Mouse (Mus musculus): ENCODE results near the gene Maml2. TPM values are rescaled to one million over a fixed set of nuclear protein-coding genes. Genes with fewer than 3 reads are reported as not detected.

Maml2 gene
- polyA plus RNA-seq, 1 experiment from 2014 or later = 6.3 TPM

DNA sequence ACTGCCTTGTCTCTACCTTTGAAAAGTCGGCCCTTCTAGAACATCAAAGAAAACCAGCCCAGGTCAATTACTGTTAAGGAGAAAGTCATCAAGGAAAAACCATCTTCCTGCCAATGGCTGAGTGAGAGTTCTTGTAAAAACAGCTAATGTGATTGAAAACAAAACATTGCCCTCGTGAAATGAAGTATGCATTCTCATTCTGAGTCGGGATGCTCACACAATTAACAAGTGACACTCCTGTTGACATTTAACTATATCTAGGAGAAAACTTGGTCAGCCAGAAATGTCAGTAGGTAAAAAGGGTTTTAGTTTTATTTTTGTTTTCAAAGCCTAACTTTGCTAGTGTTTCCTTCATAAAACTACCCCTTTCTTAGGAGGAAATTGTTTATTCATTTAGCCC is 341.9 kb downstream of the Maml2 start:
- Histone ChIP-seq H3K9me3 (replicated peaks; ENCODE audit: control insufficient read depth, low read length) (no peaks in the 10 kb centered on the region), H3K4me3 (ENCODE audit: low read depth, low read length) (no peak overlapping the region), H3K36me3 (ENCODE audit: control insufficient read depth, insufficient read depth, low read length) (no peaks in the 10 kb centered on the region), H3K27ac (ENCODE audit: low read depth, low read length) (no peak overlapping the region), H3K9ac (ENCODE audit: low read length) (no peak overlapping the region), H3K27me3 (replicated peaks; ENCODE audit: control insufficient read depth, insufficient read depth, low read length) (no peaks in the 10 kb centered on the region), H3K4me2 (ENCODE audit: low read length) (no peak overlapping the region), H3K4me1 (ENCODE audit: control insufficient read depth, insufficient read depth, low read length) (no peaks in the 10 kb centered on the region)
- 58% methylated on average over 3 of the region's 3 CpGs for WGBS
- DNase-seq (ENCODE audit: low spot score) (no peak), ATAC-seq (no peak)

DNA sequence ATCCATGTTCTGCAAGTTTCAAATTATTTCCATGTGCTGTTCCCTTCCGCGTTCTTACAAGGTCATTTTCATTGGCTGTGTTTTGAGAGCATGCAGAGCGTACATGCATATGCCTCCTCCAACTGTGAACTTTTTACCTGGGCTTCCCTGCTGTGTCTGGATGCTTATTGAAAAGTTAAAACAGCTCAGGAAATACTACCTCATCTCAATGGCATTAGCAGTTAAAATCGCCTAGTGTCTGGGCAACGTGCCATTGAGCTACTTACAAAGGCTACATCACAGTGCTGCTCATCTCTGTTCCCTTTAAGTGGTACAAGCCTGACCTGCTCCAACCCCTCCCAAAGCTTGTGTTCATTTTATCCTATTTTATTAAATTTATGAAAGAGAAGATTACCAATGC is 347.4 kb downstream of the Maml2 start:
- H3K27ac ChIP-seq (ENCODE audit: low read depth, low read length) = no peak overlapping the region
- no peak overlapping the region for H3K9ac ChIP-seq (ENCODE audit: low read length)
- H3K9me3 ChIP-seq (replicated peaks; ENCODE audit: control insufficient read depth, low read length) = no peaks in the 10 kb centered on the region
- no peak for ATAC-seq
- no peak overlapping the region for H3K4me2 ChIP-seq (ENCODE audit: low read length)
- peak; percentile 52 for DNase-seq (ENCODE audit: low spot score)
- H3K36me3 ChIP-seq (ENCODE audit: control insufficient read depth, insufficient read depth, low read length) = no peaks in the 10 kb centered on the region
- no peaks in the 10 kb centered on the region for H3K27me3 ChIP-seq (replicated peaks; ENCODE audit: control insufficient read depth, insufficient read depth, low read length)
- H3K4me3 ChIP-seq (ENCODE audit: low read depth, low read length) = no peak overlapping the region
- WGBS = 42% methylated on average over 5 of the region's 5 CpGs
- H3K4me1 ChIP-seq (ENCODE audit: control insufficient read depth, insufficient read depth, low read length) = no peaks in the 10 kb centered on the region; the same call in 1 of the 2 replicates

GRCm38 (mm10) chr9:13651065-13651464 is 353.3 kb downstream of the Maml2 start:
- Histone ChIP-seq H3K4me2 (ENCODE audit: low read length) (no peak overlapping the region), H3K36me3 (ENCODE audit: control insufficient read depth, insufficient read depth, low read length) (no peaks in the 10 kb centered on the region), H3K9ac (ENCODE audit: low read length) (no peak overlapping the region), H3K4me3 (ENCODE audit: low read depth, low read length) (no peak overlapping the region), H3K27ac (ENCODE audit: low read depth, low read length) (no peak overlapping the region), H3K9me3 (replicated peaks; ENCODE audit: control insufficient read depth, low read length) (no peaks in the 10 kb centered on the region), H3K27me3 (replicated peaks; ENCODE audit: control insufficient read depth, insufficient read depth, low read length) (no peaks in the 10 kb centered on the region), H3K4me1 (ENCODE audit: control insufficient read depth, insufficient read depth, low read length) (peaks cover 13% of the 10 kb centered on the region)
- 46% methylated on average over 2 of the region's 2 CpGs for WGBS
- ATAC-seq (no peak), DNase-seq (ENCODE audit: low spot score) (no peak)

DNA sequence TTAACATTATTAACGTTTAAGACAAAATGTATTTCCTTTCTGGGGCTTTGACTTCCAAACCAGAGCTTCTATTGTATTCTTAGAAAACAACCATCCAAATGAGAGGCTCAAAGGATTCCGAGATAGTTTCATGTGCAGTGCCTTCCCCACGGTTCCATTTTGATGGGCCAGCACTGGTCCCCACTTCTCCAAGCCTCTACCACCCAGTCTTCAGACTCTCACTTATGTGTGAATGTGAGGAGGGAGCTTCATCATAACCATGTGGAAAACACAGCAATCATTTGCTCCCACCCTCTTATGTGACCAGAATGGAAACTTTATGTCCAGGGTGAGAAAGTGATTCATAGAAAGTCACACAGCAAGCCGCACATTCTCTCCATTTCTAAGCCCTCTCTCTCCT is 354.1 kb downstream of the Maml2 start:
- H3K27me3 ChIP-seq (replicated peaks; ENCODE audit: control insufficient read depth, insufficient read depth, low read length) = no peaks in the 10 kb centered on the region
- no peak overlapping the region for H3K9ac ChIP-seq (ENCODE audit: low read length)
- ATAC-seq = no peak
- WGBS = 37% methylated on average over 4 of the region's 4 CpGs
- DNase-seq (ENCODE audit: low spot score) = no peak
- no peak overlapping the region for H3K4me3 ChIP-seq (ENCODE audit: low read depth, low read length)
- peak overlapping the region; percentile 56; the same call in 1 of the 2 replicates for H3K27ac ChIP-seq (ENCODE audit: low read depth, low read length)
- no peak overlapping the region for H3K4me2 ChIP-seq (ENCODE audit: low read length)
- H3K36me3 ChIP-seq (ENCODE audit: control insufficient read depth, insufficient read depth, low read length) = no peaks in the 10 kb centered on the region
- H3K4me1 ChIP-seq (ENCODE audit: control insufficient read depth, insufficient read depth, low read length) = peaks cover 13% of the 10 kb centered on the region
- no peaks in the 10 kb centered on the region for H3K9me3 ChIP-seq (replicated peaks; ENCODE audit: control insufficient read depth, low read length)

GRCm38 (mm10) chr9:13652389-13652877 is 354.7 kb downstream of the Maml2 start:
- H3K4me1 ChIP-seq (ENCODE audit: control insufficient read depth, insufficient read depth, low read length) = peaks cover 13% of the 10 kb centered on the region
- H3K36me3 ChIP-seq (ENCODE audit: control insufficient read depth, insufficient read depth, low read length) = no peaks in the 10 kb centered on the region
- peak overlapping the region; percentile 36 for H3K4me2 ChIP-seq (ENCODE audit: low read length)
- H3K9me3 ChIP-seq (replicated peaks; ENCODE audit: control insufficient read depth, low read length) = no peaks in the 10 kb centered on the region
- peak; percentile 45 for DNase-seq (ENCODE audit: low spot score)
- WGBS = 11% methylated on average over 8 of the region's 8 CpGs
- H3K4me3 ChIP-seq (ENCODE audit: low read depth, low read length) = no peak overlapping the region
- no peaks in the 10 kb centered on the region for H3K27me3 ChIP-seq (replicated peaks; ENCODE audit: control insufficient read depth, insufficient read depth, low read length)
- H3K9ac ChIP-seq (ENCODE audit: low read length) = peak overlapping the region; percentile 45; the same call in 1 of the 2 replicates
- peak; percentile 69 for ATAC-seq
- H3K27ac ChIP-seq (ENCODE audit: low read depth, low read length) = peak overlapping the region; percentile 56

DNA sequence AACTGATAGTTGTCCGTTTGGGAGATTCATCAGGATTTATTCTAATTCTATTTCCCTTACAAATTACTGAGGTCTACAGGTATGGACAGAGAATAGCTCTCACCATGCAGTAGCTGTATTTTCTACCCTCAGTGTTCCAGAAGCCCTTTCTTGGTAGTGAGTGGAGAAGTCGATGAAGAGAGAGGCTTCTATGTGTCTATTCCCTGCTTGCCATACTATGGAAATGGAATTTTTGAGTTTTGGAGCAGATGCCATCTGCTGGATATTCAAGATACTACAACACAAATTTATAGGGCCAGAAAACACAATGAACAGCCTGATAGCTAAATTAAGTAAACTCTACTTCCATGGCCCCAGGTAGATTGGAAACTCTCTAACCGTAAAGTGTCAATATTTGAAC is 355.2 kb downstream of the Maml2 start:
- H3K9ac ChIP-seq (ENCODE audit: low read length) = no peak overlapping the region

DNA sequence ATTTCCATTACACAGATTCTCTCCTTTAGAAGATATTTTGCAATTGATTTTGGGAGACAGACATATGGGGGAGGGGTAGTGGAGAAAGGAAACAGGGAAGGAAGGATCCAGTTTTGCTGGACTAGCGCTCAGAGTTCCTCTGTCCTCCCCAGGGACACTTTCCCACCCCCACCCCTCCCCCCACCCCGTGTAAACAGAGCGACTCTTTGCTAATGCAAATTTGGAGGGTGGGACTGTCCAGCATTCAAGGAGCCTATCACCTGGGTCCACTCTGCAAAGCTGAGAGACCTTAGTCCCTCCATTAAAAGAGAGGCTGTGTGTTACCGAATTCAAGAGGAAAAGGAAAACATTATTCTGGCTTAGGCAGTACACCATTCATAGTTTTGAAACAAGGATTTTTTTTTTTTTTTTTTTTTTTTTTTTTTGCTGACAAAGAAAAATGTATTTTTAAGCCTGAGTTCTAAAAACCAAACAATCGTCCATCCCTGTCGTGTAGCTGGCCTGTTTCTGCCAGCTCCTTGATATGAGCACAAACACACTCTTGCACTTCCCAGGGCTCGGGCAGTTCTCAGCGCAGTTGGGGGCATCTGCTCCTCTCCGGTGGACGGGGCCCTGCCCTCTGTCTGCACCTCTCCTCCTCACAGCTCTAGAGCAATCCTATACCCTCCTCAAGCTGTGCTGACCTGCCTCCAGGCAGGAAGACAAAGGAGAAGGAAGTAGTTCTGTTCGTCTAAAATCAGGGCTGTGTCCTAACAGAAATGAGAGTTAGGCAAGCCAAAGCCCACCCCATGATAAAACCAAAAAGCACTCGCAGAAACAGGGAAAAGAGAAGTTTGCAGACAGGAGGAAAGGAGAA is 364.2 kb downstream of the Maml2 start:
- no peaks in the 10 kb centered on the region for H3K36me3 ChIP-seq (ENCODE audit: control insufficient read depth, insufficient read depth, low read length)
- peak overlapping the region; percentile 27 for H3K4me2 ChIP-seq (ENCODE audit: low read length)
- peaks cover 10% of the 10 kb centered on the region for H3K4me1 ChIP-seq (ENCODE audit: control insufficient read depth, insufficient read depth, low read length)
- no peak overlapping the region for H3K4me3 ChIP-seq (ENCODE audit: low read depth, low read length)
- DNase-seq (ENCODE audit: low spot score) (no peak), ATAC-seq (no peak)
- H3K27me3 ChIP-seq (replicated peaks; ENCODE audit: control insufficient read depth, insufficient read depth, low read length) = no peaks in the 10 kb centered on the region
- 0 out of 2 replicates have a peak overlapping the region, but pooled peaks have one; percentile 8 for H3K9ac ChIP-seq (ENCODE audit: low read length)
- no peaks in the 10 kb centered on the region for H3K9me3 ChIP-seq (replicated peaks; ENCODE audit: control insufficient read depth, low read length)
- H3K27ac ChIP-seq (ENCODE audit: low read depth, low read length) = no peak overlapping the region
- 5% methylated on average over 12 of the region's 12 CpGs for WGBS

More for the DNA sequence above, 355.2 kb downstream of the Maml2 start:
- peak; percentile 81 for ATAC-seq
- Histone ChIP-seq H3K4me1 (ENCODE audit: control insufficient read depth, insufficient read depth, low read length) (peaks cover 13% of the 10 kb centered on the region), H3K27ac (ENCODE audit: low read depth, low read length) (peak overlapping the region; percentile 56), H3K27me3 (replicated peaks; ENCODE audit: control insufficient read depth, insufficient read depth, low read length) (no peaks in the 10 kb centered on the region), H3K9me3 (replicated peaks; ENCODE audit: control insufficient read depth, low read length) (no peaks in the 10 kb centered on the region), H3K4me2 (ENCODE audit: low read length) (peak overlapping the region; percentile 36), H3K36me3 (ENCODE audit: control insufficient read depth, insufficient read depth, low read length) (no peaks in the 10 kb centered on the region), H3K4me3 (ENCODE audit: low read depth, low read length) (no peak overlapping the region)
- 28% methylated on average over 3 of the region's 3 CpGs for WGBS
- peak; percentile 85 for DNase-seq (ENCODE audit: low spot score)

DNA sequence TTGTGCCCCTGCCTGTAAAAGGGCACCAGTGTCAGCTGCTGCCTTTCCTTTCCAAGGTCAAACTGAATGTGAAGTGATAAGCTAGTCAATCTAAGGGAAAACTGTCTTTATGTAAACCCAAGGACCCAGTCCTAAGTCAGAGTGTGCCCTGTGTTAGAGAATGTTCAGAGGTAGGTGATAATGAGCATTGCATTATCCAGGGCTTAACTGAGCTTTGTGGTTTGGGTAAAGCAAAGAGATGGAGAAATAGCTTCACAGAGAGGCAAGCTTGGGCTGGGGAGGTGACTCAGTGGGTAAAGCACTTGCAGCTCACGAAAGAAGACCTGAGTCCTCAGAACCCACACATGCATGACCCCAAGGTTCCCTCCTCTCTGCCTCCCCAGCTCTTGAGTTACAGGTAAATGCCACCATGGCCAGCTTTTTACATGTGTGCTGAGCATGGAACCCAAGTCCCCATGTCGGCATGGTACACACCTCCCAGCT is 367.8 kb downstream of the Maml2 start:
- DNase-seq (ENCODE audit: low spot score) (no peak), ATAC-seq (no peak)
- WGBS = 85% methylated on average over 2 of the region's 2 CpGs
- H3K4me3 ChIP-seq (ENCODE audit: low read depth, low read length) = no peak overlapping the region
- no peak overlapping the region for H3K4me2 ChIP-seq (ENCODE audit: low read length)
- no peaks in the 10 kb centered on the region for H3K36me3 ChIP-seq (ENCODE audit: control insufficient read depth, insufficient read depth, low read length)
- peaks cover 10% of the 10 kb centered on the region for H3K4me1 ChIP-seq (ENCODE audit: control insufficient read depth, insufficient read depth, low read length)
- H3K27ac ChIP-seq (ENCODE audit: low read depth, low read length) = no peak overlapping the region
- H3K9ac ChIP-seq (ENCODE audit: low read length) = no peak overlapping the region
- no peaks in the 10 kb centered on the region for H3K9me3 ChIP-seq (replicated peaks; ENCODE audit: control insufficient read depth, low read length)
- no peaks in the 10 kb centered on the region for H3K27me3 ChIP-seq (replicated peaks; ENCODE audit: control insufficient read depth, insufficient read depth, low read length)

GRCm38 (mm10) chr9:13667955-13668354 is 370.2 kb downstream of the Maml2 start:
- DNase-seq (ENCODE audit: low spot score) (no peak), ATAC-seq (no peak)
- Histone ChIP-seq H3K4me2 (ENCODE audit: low read length) (no peak overlapping the region), H3K4me3 (ENCODE audit: low read depth, low read length) (no peak overlapping the region), H3K9me3 (replicated peaks; ENCODE audit: control insufficient read depth, low read length) (no peaks in the 10 kb centered on the region), H3K9ac (ENCODE audit: low read length) (no peak overlapping the region), H3K27ac (ENCODE audit: low read depth, low read length) (no peak overlapping the region), H3K36me3 (ENCODE audit: control insufficient read depth, insufficient read depth, low read length) (no peaks in the 10 kb centered on the region), H3K4me1 (ENCODE audit: control insufficient read depth, insufficient read depth, low read length) (0 out of 2 replicates have a peak, but pooled peaks cover 3% of the 10 kb centered on the region), H3K27me3 (replicated peaks; ENCODE audit: control insufficient read depth, insufficient read depth, low read length) (no peaks in the 10 kb centered on the region)
- WGBS = 97% methylated on average over 1 of the region's 1 CpGs
